Mouse (Mus musculus): ENCODE data around the gene Upf3a. TPM values are rescaled to one million over a fixed set of nuclear protein-coding genes. Genes with fewer than 3 reads are reported as not detected.
"Not testable (repeated sequence)": the region's sequence is repeated elsewhere in the genome, so short reads cannot be mapped to it uniquely, and the experiment has no call there.

Gene Upf3a
- polyA plus RNA-seq, 1 experiment from 2014 or later: 41.6 TPM

GRCm38 (mm10) chr8:13785764-13786299 lies 417 bp downstream of the Upf3a start:
- peak overlapping the region; percentile 84 for H3K4me3 ChIP-seq (replicated peaks)
- H3K27ac ChIP-seq: peak overlapping the region; percentile 98
- H3K4me1 ChIP-seq: peaks cover 11% of the 10 kb centered on the region
- H3K9ac ChIP-seq: peak overlapping the region; percentile 86
- WGBS: 0% methylated on average over 46 of the region's 47 CpGs
- H3K9me3 ChIP-seq: no peaks in the 10 kb centered on the region
- H3K36me3 ChIP-seq: peaks cover 18% of the 10 kb centered on the region
- ATAC-seq (ENCODE audit: insufficient read depth, low FRiP score, low read depth): peak; percentile 93
- peak overlapping the region; percentile 90 for H3K4me2 ChIP-seq
- H3K27me3 ChIP-seq (replicated peaks): no peaks in the 10 kb centered on the region

GRCm38 (mm10) chr8:13789606-13790005 lies 4.2 kb downstream of the Upf3a start:
- no peak overlapping the region for H3K9ac ChIP-seq
- H3K27me3 ChIP-seq (replicated peaks): no peaks in the 10 kb centered on the region
- peaks cover 22% of the 10 kb centered on the region for H3K36me3 ChIP-seq
- H3K4me2 ChIP-seq: no peak overlapping the region
- H3K9me3 ChIP-seq: no peaks in the 10 kb centered on the region
- 94% methylated on average over 8 of the region's 8 CpGs for WGBS
- H3K4me3 ChIP-seq (replicated peaks): no peak overlapping the region
- no peak overlapping the region for H3K27ac ChIP-seq
- peaks cover 9% of the 10 kb centered on the region for H3K4me1 ChIP-seq
- ATAC-seq (ENCODE audit: insufficient read depth, low FRiP score, low read depth): no peak

- H3K27ac ChIP-seq: no peak overlapping the region
- WGBS: 90% methylated on average over 8 of the region's 8 CpGs
- no peak overlapping the region for H3K4me2 ChIP-seq
- H3K36me3 ChIP-seq: peaks cover 44% of the 10 kb centered on the region
- ATAC-seq (ENCODE audit: insufficient read depth, low FRiP score, low read depth): no peak
- H3K4me1 ChIP-seq: no peaks in the 10 kb centered on the region
- no peaks in the 10 kb centered on the region for H3K27me3 ChIP-seq (replicated peaks)
- no peak overlapping the region for H3K9ac ChIP-seq
- H3K4me3 ChIP-seq (replicated peaks): no peak overlapping the region
- H3K9me3 ChIP-seq: no peaks in the 10 kb centered on the region
These were observed 7.8 kb downstream of the Upf3a start for GRCm38 (mm10) chr8:13793097-13793745.

DNA sequence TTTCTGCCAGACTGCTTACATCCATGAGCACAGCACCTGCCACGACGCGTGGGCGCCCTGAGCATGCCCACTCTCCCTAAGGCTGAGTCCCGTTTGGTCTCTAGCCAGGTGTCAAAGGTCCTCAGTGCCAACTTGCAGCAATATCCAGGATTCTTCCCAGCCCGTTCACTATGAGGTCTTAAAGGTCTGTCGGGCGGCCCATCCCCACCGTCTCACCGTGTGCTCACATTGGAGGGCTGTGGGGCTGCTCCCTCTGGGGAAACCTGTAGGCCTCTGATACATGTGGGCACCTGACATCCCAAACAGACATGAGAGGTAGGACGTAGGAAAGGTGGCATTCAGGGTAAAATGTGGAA lies 8.3 kb downstream of the Upf3a start:
- no peak for ATAC-seq (ENCODE audit: insufficient read depth, low FRiP score, low read depth)
- no peak overlapping the region for H3K4me3 ChIP-seq (replicated peaks)
- peaks cover 49% of the 10 kb centered on the region for H3K36me3 ChIP-seq
- no peak overlapping the region for H3K27ac ChIP-seq
- H3K9ac ChIP-seq: no peak overlapping the region
- 89% methylated on average over 11 of the region's 11 CpGs for WGBS
- H3K4me2 ChIP-seq: no peak overlapping the region
- no peaks in the 10 kb centered on the region for H3K27me3 ChIP-seq (replicated peaks)
- H3K4me1 ChIP-seq: no peaks in the 10 kb centered on the region
- no peaks in the 10 kb centered on the region for H3K9me3 ChIP-seq

DNA sequence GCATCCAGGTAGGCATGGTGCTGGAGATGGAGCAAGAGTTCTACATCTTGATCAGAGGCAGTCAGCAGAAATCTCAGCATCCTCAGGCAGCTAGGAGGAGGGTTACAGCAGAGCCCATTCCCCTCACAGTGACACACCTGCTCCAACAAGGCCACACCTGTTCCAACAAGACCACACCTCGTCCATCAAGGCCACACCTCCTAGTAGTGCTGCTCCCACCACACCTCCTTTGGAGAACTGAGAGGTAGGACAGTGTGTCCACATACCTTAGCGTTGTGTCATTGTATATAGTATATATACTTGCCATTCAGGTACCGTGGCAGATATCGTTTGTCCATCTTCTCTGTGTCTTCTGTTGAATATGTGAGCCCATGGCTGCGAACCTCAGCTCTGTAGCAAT lies 12.3 kb downstream of the Upf3a start:
- Histone ChIP-seq H3K27me3 (replicated peaks) (no peaks in the 10 kb centered on the region), H3K9ac (no peak overlapping the region), H3K4me1 (no peaks in the 10 kb centered on the region), H3K27ac (no peak overlapping the region), H3K4me2 (no peak overlapping the region), H3K36me3 (peaks cover 33% of the 10 kb centered on the region), H3K9me3 (no peaks in the 10 kb centered on the region), H3K4me3 (replicated peaks) (no peak overlapping the region)
- WGBS: 88% methylated on average over 5 of the region's 5 CpGs
- ATAC-seq (ENCODE audit: insufficient read depth, low FRiP score, low read depth): no peak

- no peak for ATAC-seq (ENCODE audit: insufficient read depth, low FRiP score, low read depth)
- Histone ChIP-seq H3K9me3 (no peaks in the 10 kb centered on the region), H3K27ac (no peak overlapping the region), H3K4me1 (no peaks in the 10 kb centered on the region), H3K4me3 (replicated peaks) (no peak overlapping the region), H3K4me2 (no peak overlapping the region), H3K27me3 (replicated peaks) (no peaks in the 10 kb centered on the region), H3K9ac (no peak overlapping the region), H3K36me3 (peaks cover 27% of the 10 kb centered on the region)
- whole genome bisulfite sequencing: 86% methylated on average over 5 of the region's 5 CpGs
These were observed 14.2 kb downstream of the Upf3a start for GRCm38 (mm10) chr8:13799566-13799965.

- 75% methylated on average over 7 of the region's 7 CpGs for WGBS
- no peaks in the 10 kb centered on the region for H3K27me3 ChIP-seq (replicated peaks)
These were observed 43.3 kb downstream of the Upf3a start for GRCm38 (mm10) chr8:13828598-13829172.

GRCm38 (mm10) chr8:13838289-13838688 lies 52.9 kb downstream of the Upf3a start, which contains the start of gene AF366264:
Gene AF366264, minus strand, starts transcription at chr8:13838389.
- WGBS: 78% methylated on average over 5 of the region's 5 CpGs
- H3K4me1 ChIP-seq; H3K9me3 ChIP-seq; H3K4me2 ChIP-seq; ATAC-seq (ENCODE audit: insufficient read depth, low FRiP score, low read depth); H3K27me3 ChIP-seq (replicated peaks); H3K9ac ChIP-seq; H3K36me3 ChIP-seq; H3K4me3 ChIP-seq (replicated peaks); H3K27ac ChIP-seq: not testable (repeated sequence)

More at GRCm38 (mm10) chr8:13828598-13829172, 43.3 kb downstream of the Upf3a start:
- Histone ChIP-seq H3K4me1 (no peaks in the 10 kb centered on the region), H3K27ac (no peak overlapping the region), H3K36me3 (no peaks in the 10 kb centered on the region), H3K9ac (no peak overlapping the region), H3K9me3 (no peaks in the 10 kb centered on the region), H3K4me2 (no peak overlapping the region), H3K4me3 (replicated peaks) (no peak overlapping the region)
- no peak for ATAC-seq (ENCODE audit: insufficient read depth, low FRiP score, low read depth)

GRCm38 (mm10) chr8:13843286-13843685 lies 57.9 kb downstream of the Upf3a start:
- not testable (repeated sequence) for H3K4me2 ChIP-seq; H3K9ac ChIP-seq; H3K27me3 ChIP-seq (replicated peaks); H3K4me1 ChIP-seq; H3K36me3 ChIP-seq; H3K9me3 ChIP-seq; H3K27ac ChIP-seq; ATAC-seq (ENCODE audit: insufficient read depth, low FRiP score, low read depth); H3K4me3 ChIP-seq (replicated peaks)
- 80% methylated on average over 1 of the region's 1 CpGs for WGBS

Other genes with a start within 250 kb of the Upf3a start
- not detected in 2 replicates for gene 1700029H14Rik, start 223.2 kb upstream of the Upf3a start, polyA plus RNA-seq (2015; fragmentation: Nextera tagmentation; extraction: Ambion mirVana)
- 26.0 and 27.0 TPM in 2 replicates for gene Rasa3, start 108.0 kb upstream of the Upf3a start, polyA plus RNA-seq (2015; fragmentation: Nextera tagmentation; extraction: Ambion mirVana)
- not detected in 2 replicates for gene Cfap97d2, start 79.7 kb upstream of the Upf3a start, polyA plus RNA-seq (2015; fragmentation: Nextera tagmentation; extraction: Ambion mirVana)
- 151 and 167 TPM in 2 replicates for gene Cdc16, start 27.9 kb upstream of the Upf3a start, polyA plus RNA-seq (2015; fragmentation: Nextera tagmentation; extraction: Ambion mirVana)
- not detected in 2 replicates for gene AF366264, start 52.8 kb downstream of the Upf3a start, polyA plus RNA-seq (2015; fragmentation: Nextera tagmentation; extraction: Ambion mirVana)
- gene Champ1, start 84.0 kb downstream of the Upf3a start, polyA plus RNA-seq (2015; fragmentation: Nextera tagmentation; extraction: Ambion mirVana): 26.9 and 27.9 TPM in 2 replicates
- 46.2 and 53.4 TPM in 2 replicates for gene Coprs, start 104.7 kb downstream of the Upf3a start, polyA plus RNA-seq (2015; fragmentation: Nextera tagmentation; extraction: Ambion mirVana)